Mouse (Mus musculus) neural tube, embryonic 10.5 days (tissue): Measurements from ENCODE around the gene Pklr.

Experiments
- DNase-seq: peaks from one replicate; pipeline ENCODE4 v3.0.0-alpha.2; 2017; ENCODE audit warnings: low spot score; ENCODE audit errors: extremely low spot score

The Pklr gene

DNA sequence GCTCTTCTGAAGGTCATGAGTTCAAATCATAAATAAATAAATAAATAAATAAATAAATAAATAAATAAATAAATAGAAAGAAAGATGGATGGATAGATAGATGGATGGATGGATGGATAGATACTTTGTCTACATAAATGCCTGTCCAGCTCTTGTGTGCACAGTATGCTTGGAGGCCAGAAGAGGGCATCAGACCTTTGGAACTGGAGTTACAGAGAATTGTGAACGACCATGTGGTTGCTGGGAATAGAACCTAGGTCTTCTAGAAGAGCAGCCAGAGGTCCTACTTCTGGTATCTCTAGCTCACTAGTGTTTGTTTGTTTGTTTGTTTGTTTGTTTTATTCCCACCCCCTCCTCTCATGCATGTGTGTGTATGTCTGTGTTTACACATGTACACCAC is 57.4 kb downstream of the Pklr start:
- DNase-seq = no peak

DNA sequence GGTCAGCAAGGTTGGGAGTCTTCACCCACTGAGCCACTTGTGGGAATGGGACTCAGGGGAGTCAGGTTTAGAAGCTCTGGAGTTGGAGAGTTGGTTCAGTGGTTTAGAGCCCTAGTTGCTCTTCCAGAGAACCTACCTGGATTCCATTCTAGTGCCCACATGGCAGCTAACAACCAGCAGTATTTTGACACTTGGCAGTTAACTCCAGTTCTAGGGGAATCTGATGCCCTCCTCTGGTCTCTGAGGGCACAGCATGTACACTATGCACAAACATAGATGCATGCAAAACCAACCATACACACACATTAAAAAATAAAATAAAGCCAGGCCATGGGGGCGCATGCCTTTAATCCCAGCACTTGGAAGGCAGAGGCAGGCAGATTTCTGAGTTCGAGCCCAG is 57.9 kb downstream of the Pklr start:
- DNase-seq = no peak
